ENCODE assay signal across 20 mouse cellular contexts in genomic region chr7:98740363-98740762, GRCm38 (mm10). TPM values are rescaled to one million over a fixed set of nuclear protein-coding genes. Genes with fewer than 3 reads are reported as not detected.
A peak's percentile ranks its signal among the peaks of the same experiment; 100 is the strongest.
DNase-seq lines count a peak whose midpoint lies in the region; ATAC-seq and TF ChIP-seq lines count a peak whose summit lies in the region.
"Had no signal": no experiment of that assay in that cellular context is flagged by ENCODE, and none has a peak within 500 bp of the region (broad histone marks: within the 10 kb centered on the region; RNA-seq: fewer than 3 reads in every experiment).

No protein-coding gene starts in this region.

- no peak overlapping the region for H3K4me2 ChIP-seq in kidney, embryonic 16.5 days (replicated peaks; ENCODE audit: low read depth, low read length)
- H3K4me2 ChIP-seq in limb, embryonic 12.5 days: no peak overlapping the region
- H3K4me2 ChIP-seq: heart, embryonic 13.5 days; hindbrain, embryonic 15.5 days; intestine, embryonic 15.5 days; neural tube, embryonic 12.5 days had no signal

- H3K9me3 ChIP-seq in kidney, embryonic 16.5 days (ENCODE audit: low read length): no peaks in the 10 kb centered on the region
- H3K9me3 ChIP-seq in ES-Bruce4 (replicated peaks; ENCODE audit: control insufficient read depth, insufficient read depth, low read length, poor library complexity, severe bottlenecking): no peaks in the 10 kb centered on the region; the same call in 1 of the 2 replicates
- H3K9me3 ChIP-seq in limb, embryonic 12.5 days: no peaks in the 10 kb centered on the region
- H3K9me3 ChIP-seq: heart, embryonic 13.5 days; hindbrain, embryonic 15.5 days; intestine, embryonic 15.5 days; midbrain, embryonic 10.5 days; neural tube, embryonic 12.5 days had no signal

- no peak for DNase-seq in kidney, postnatal 4 days
- peak; percentile 64 for DNase-seq in R1 (ENCODE audit: low read depth, low spot score)
- DNase-seq in natural killer cell, adult 2 months (ENCODE audit: low spot score in 2 of 2): no peak
- DNase-seq: adrenal gland, adult 2 months; cerebellum, adult 8-10 months; heart, adult 11 months; liver; lung, postnatal 4 days; right cerebral cortex, postnatal 4 days; thymus, adult 2 months had no signal

- no peaks in the 10 kb centered on the region for H3K36me3 ChIP-seq in kidney, embryonic 16.5 days (ENCODE audit: insufficient read depth, low read length)
- no peaks in the 10 kb centered on the region for H3K36me3 ChIP-seq in ES-Bruce4 (ENCODE audit: control insufficient read depth, insufficient read depth, low read length, poor library complexity, severe bottlenecking)
- H3K36me3 ChIP-seq in limb, embryonic 12.5 days: no peaks in the 10 kb centered on the region
- H3K36me3 ChIP-seq: heart, embryonic 13.5 days; hindbrain, embryonic 15.5 days; intestine, embryonic 15.5 days; midbrain, embryonic 10.5 days; neural tube, embryonic 12.5 days had no signal

- TF ChIP-seq EP300 in ES-Bruce4 (IDR thresholded peaks at IDR 0.05; ENCODE audit: insufficient read depth, low read depth, low read length): 0 out of 2 replicates have a peak, but pooled peaks have one; percentile 59

- no peak overlapping the region for H3K9ac ChIP-seq in kidney, embryonic 16.5 days (replicated peaks; ENCODE audit: low read length)
- no peak overlapping the region for H3K9ac ChIP-seq in ES-Bruce4 (ENCODE audit: low read depth, poor library complexity, severe bottlenecking)
- no peak overlapping the region for H3K9ac ChIP-seq in limb, embryonic 12.5 days (replicated peaks)
- H3K9ac ChIP-seq: heart, embryonic 13.5 days; hindbrain, embryonic 15.5 days; intestine, embryonic 15.5 days; neural tube, embryonic 12.5 days had no signal

- no peak for TF ChIP-seq CTCF in ES-Bruce4 (IDR thresholded peaks at IDR 0.05; ENCODE audit: low read depth, low read length)

- 2% methylated on average over 5 of the region's 5 CpGs for WGBS in kidney, embryonic 16.5 days
- WGBS in limb, embryonic 12.5 days: 2% methylated on average over 5 of the region's 5 CpGs

- no peak overlapping the region for H3K4me3 ChIP-seq in kidney, embryonic 16.5 days (ENCODE audit: low read length)
- no peak overlapping the region for H3K4me3 ChIP-seq in ES-Bruce4 (ENCODE audit: low read depth, low read length)
- H3K4me3 ChIP-seq in limb, embryonic 12.5 days (replicated peaks): no peak overlapping the region
- H3K4me3 ChIP-seq: heart, embryonic 13.5 days; hindbrain, embryonic 15.5 days; intestine, embryonic 15.5 days; midbrain, embryonic 10.5 days; neural tube, embryonic 12.5 days had no signal

- peak; percentile 50 for ATAC-seq in kidney, embryonic 16.5 days (ENCODE audit: low FRiP score, low TSS enrichment)
- no peak for ATAC-seq in limb, embryonic 12.5 days (ENCODE audit: insufficient number of reproducible peaks, insufficient read depth, low FRiP score, low TSS enrichment, low read depth)
- ATAC-seq in frontal cortex, adult (ENCODE audit: low TSS enrichment): no peak
- ATAC-seq: forebrain, embryonic 16.5 days; intestine, embryonic 15.5 days had no signal

- H3K27me3 ChIP-seq in kidney, embryonic 16.5 days (ENCODE audit: insufficient read depth, low read length): peaks cover 11% of the 10 kb centered on the region
- no peaks in the 10 kb centered on the region for H3K27me3 ChIP-seq in ES-Bruce4 (ENCODE audit: control insufficient read depth, insufficient read depth, low read length, poor library complexity, severe bottlenecking)
- peaks cover 56% of the 10 kb centered on the region for H3K27me3 ChIP-seq in limb, embryonic 12.5 days
- H3K27me3 ChIP-seq: hindbrain, embryonic 15.5 days; intestine, embryonic 15.5 days; neural tube, embryonic 12.5 days had no signal

- peaks cover 14% of the 10 kb centered on the region for H3K4me1 ChIP-seq in kidney, embryonic 16.5 days (ENCODE audit: insufficient read depth, low read length)
- H3K4me1 ChIP-seq in ES-Bruce4 (ENCODE audit: control insufficient read depth, insufficient read depth, low read length): no peaks in the 10 kb centered on the region
- peaks cover 25% of the 10 kb centered on the region for H3K4me1 ChIP-seq in limb, embryonic 12.5 days (replicated peaks)
- H3K4me1 ChIP-seq: intestine, embryonic 15.5 days had no signal

- H3K27ac ChIP-seq in kidney, embryonic 16.5 days (ENCODE audit: low read length): no peak overlapping the region
- no peak overlapping the region for H3K27ac ChIP-seq in ES-Bruce4 (ENCODE audit: insufficient read depth, low read length)
- H3K27ac ChIP-seq in limb, embryonic 12.5 days: peak overlapping the region; percentile 51
- H3K27ac ChIP-seq: heart, embryonic 13.5 days; hindbrain, embryonic 15.5 days; intestine, embryonic 15.5 days; midbrain, embryonic 10.5 days; neural tube, embryonic 12.5 days had no signal

- TF ChIP-seq POLR2A in ES-Bruce4 (IDR thresholded peaks at IDR 0.05; ENCODE audit: insufficient read depth, low read length): no peak

RNA-seq across cellular contexts. Expression of gene Thap12, which starts 37.5 kb away (rescaled TPM):
- polyA plus RNA-seq in kidney, embryonic 16.5 days (2015; fragmentation: Nextera tagmentation; extraction: Ambion mirVana): 53.7 and 54.4 TPM in 2 replicates
- polyA plus RNA-seq in ES-Bruce4 (2011; ENCODE audit: insufficient read depth, insufficient read length, low read depth, missing spikeins): 28.1 and 36.7 TPM in 2 replicates
- polyA plus RNA-seq in limb, embryonic 12.5 days (2016; fragmentation: Nextera tagmentation; extraction: Ambion mirVana): 85.5 and 89.9 TPM in 2 replicates
